Mouse (Mus musculus) inflammation-experienced regulatory T-cells, adult 16 weeks (primary cell): Measurements from ENCODE around the gene Cab39l. TPM values are rescaled to one million over a fixed set of nuclear protein-coding genes. Genes with fewer than 3 reads are reported as not detected.

Experiments
- polyA plus RNA-seq: library from polyadenylated mRNA; unstranded; fragments of 100-300 nt; shearing (Covaris generic); gene quantifications from one replicate; pipeline ENCODE4 v1.2.1, GENCODE M21; 2017

The Cab39l gene
- polyA plus RNA-seq, result 68.5 TPM

GRCm38 (mm10) chr14:59440558-59441471, at the start of gene Cab39l, which contains the start of gene Setdb2:
TSS of gene Cab39l (plus strand) at chr14:59440972.
TSS of gene Setdb2 (minus strand) at chr14:59440884.

GRCm38 (mm10) chr14:59395281-59395680, 45.5 kb upstream of the Cab39l start, which contains the start of gene Phf11c:
TSS of gene Phf11c (minus strand) at chr14:59395381.

GRCm38 (mm10) chr14:59597398-59598259, 156.9 kb downstream of the Cab39l start, which contains the start of gene Cdadc1:
TSS of gene Cdadc1 (minus strand) at chr14:59597959.

GRCm38 (mm10) chr14:59625158-59625805, 184.5 kb downstream of the Cab39l start, which contains the start of gene Shisa2:
TSS of gene Shisa2 (plus strand) at chr14:59625308.

Other genes with a start within 250 kb of the Cab39l start
- gene Rcbtb1, start 239.8 kb upstream of the Cab39l start, polyA plus RNA-seq, result 26.2 TPM
- gene Gm6904, start 180.8 kb upstream of the Cab39l start, polyA plus RNA-seq, result 11.1 TPM
- gene Phf11a, start 143.4 kb upstream of the Cab39l start, polyA plus RNA-seq, result 39.7 TPM
- gene Phf11b, start 99.6 kb upstream of the Cab39l start, polyA plus RNA-seq, result 196 TPM
- 15.3 TPM for gene Phf11d, start 75.5 kb upstream of the Cab39l start, polyA plus RNA-seq
- gene Phf11c, start 45.6 kb upstream of the Cab39l start, polyA plus RNA-seq, result 20.5 TPM
- gene Setdb2, start 88 bp upstream of the Cab39l start, polyA plus RNA-seq, result 21.4 TPM
- 40.9 TPM for gene Cdadc1, start 157.0 kb downstream of the Cab39l start, polyA plus RNA-seq
- gene Shisa2, start 184.3 kb downstream of the Cab39l start, polyA plus RNA-seq, result not detected